Mouse (Mus musculus) ES-Bruce4 (cell line): ENCODE data around the gene Gcc1.

Source experiments
- CTCF ChIP-seq: IDR thresholded peaks from one replicate; pipeline ENCODE4 v1.8.1; 2011; ENCODE audit warnings: low read depth, low read length
- POLR2A ChIP-seq: IDR thresholded peaks from one replicate; pipeline ENCODE4 v1.8.1; 2011; ENCODE audit warnings: low read length; ENCODE audit not compliant: insufficient read depth

GRCm38 (mm10) chr6:28459221-28459668 lies 31.1 kb upstream of the Gcc1 start:
- TF ChIP-seq POLR2A (no peak), CTCF (no peak)
